ENCODE assay signal across 21 mouse cellular contexts in the genomic region with DNA sequence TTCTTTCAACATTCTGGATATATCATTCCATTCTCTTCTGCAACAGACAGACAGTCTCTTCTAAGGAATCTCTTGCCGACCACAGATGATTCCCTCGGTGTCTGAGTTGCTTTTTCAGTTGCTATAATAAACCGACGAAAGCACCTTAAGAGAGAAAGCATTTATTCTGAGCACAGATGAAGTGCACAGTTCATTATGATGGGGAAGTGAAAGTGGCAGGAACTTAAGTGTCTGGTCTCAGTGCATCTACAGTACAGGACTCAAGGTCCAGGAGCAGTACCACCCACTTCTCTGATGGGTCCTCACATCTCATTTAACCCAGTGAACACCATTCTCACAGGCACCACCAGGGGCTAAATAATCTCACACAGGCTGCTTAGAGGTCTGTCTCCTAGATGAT.
"Had no signal": no experiment of that assay in that cellular context is flagged by ENCODE, and none has a peak within 500 bp of the region (broad histone marks: within the 10 kb centered on the region; RNA-seq: fewer than 3 reads in every experiment).

No protein-coding gene starts in this region.

- DNase-seq: kidney, adult 18-20 months; kidney, adult 9 months; kidney, postnatal 25 days; layer of hippocampus, adult 9-11 months; liver; liver, embryonic 13.5 days; lung, adult 2 months; lung, postnatal 14 days; lung, postnatal 4 days; right cerebral cortex, adult 18-20 months; right cerebral cortex, postnatal 14 days; right cerebral cortex, postnatal 4 days; thymus, postnatal 25 days had no signal

- H3K27me3 ChIP-seq: limb, embryonic 13.5 days; liver, embryonic 13.5 days; megakaryocyte, embryonic 14.5 days; midbrain, embryonic 13.5 days; stomach, embryonic 15.5 days had no signal

- H3K36me3 ChIP-seq: limb, embryonic 10.5 days; limb, embryonic 13.5 days; liver, embryonic 13.5 days; midbrain, embryonic 10.5 days; midbrain, embryonic 13.5 days; stomach, embryonic 15.5 days had no signal

- H3K27ac ChIP-seq: kidney, postnatal 0 days; layer of hippocampus, adult 2 months; limb, embryonic 10.5 days; limb, embryonic 13.5 days; liver, embryonic 13.5 days; midbrain, embryonic 10.5 days; midbrain, embryonic 13.5 days; stomach, embryonic 15.5 days had no signal

- H3K4me3 ChIP-seq: layer of hippocampus, adult 2 months; limb, embryonic 10.5 days; limb, embryonic 13.5 days; liver, embryonic 13.5 days; megakaryocyte, embryonic 14.5 days; midbrain, embryonic 10.5 days; midbrain, embryonic 13.5 days; stomach, embryonic 15.5 days had no signal

- H3K9me3 ChIP-seq: limb, embryonic 10.5 days; limb, embryonic 13.5 days; liver, embryonic 13.5 days; midbrain, embryonic 10.5 days; midbrain, embryonic 13.5 days; stomach, embryonic 15.5 days had no signal

- H3K9ac ChIP-seq: limb, embryonic 13.5 days; liver, embryonic 13.5 days; midbrain, embryonic 13.5 days; stomach, embryonic 15.5 days had no signal

- H3K4me2 ChIP-seq: limb, embryonic 13.5 days; liver, embryonic 13.5 days; midbrain, embryonic 13.5 days; stomach, embryonic 15.5 days had no signal

- H3K4me1 ChIP-seq: stomach, embryonic 15.5 days had no signal

- ATAC-seq: midbrain, embryonic 13.5 days had no signal
